Mouse (Mus musculus) liver, adult 2 months (tissue): Measurements from ENCODE around the gene Eva1b. TPM values are rescaled to one million over a fixed set of nuclear protein-coding genes. Genes with fewer than 3 reads are reported as not detected.

ENCODE experiments used
- DNase-seq: peaks from one replicate; pipeline ENCODE4 v3.0.0-alpha.2; 2011; ENCODE audit warnings: low read depth, low spot score; ENCODE audit errors: extremely low read depth
- H3K27ac ChIP-seq: fragments of 200-500 bp; replicated peaks from 2 replicates; pipeline ENCODE4 v1.5.1; 2012; ENCODE audit warnings: low read depth, mild to moderate bottlenecking, control low read depth, inconsistent platforms, low read length; ENCODE audit not compliant: insufficient read depth
- H3K27me3 ChIP-seq: fragments of 200-500 bp; 2 replicates; pipeline ENCODE4 v1.6.1; 2012; ENCODE audit warnings: mild to moderate bottlenecking, moderate library complexity, low read length, inconsistent platforms; ENCODE audit not compliant: control insufficient read depth, insufficient read depth
- H3K36me3 ChIP-seq: fragments of 200-500 bp; 2 replicates; pipeline ENCODE4 v1.6.1; 2012; ENCODE audit warnings: low read length, inconsistent platforms; ENCODE audit not compliant: control insufficient read depth, insufficient read depth
- H3K4me1 ChIP-seq: fragments of 200-500 bp; 2 replicates; pipeline ENCODE4 v1.6.1; 2011; ENCODE audit warnings: low read length; ENCODE audit not compliant: control insufficient read depth, insufficient read depth
- H3K4me3 ChIP-seq: fragments of 200-500 bp; 2 replicates; pipeline ENCODE4 v1.5.1; 2011; ENCODE audit warnings: low read depth, mild to moderate bottlenecking, control low read depth, low read length, moderate library complexity; ENCODE audit not compliant: insufficient read depth
- H3K79me2 ChIP-seq: fragments of 200-500 bp; 2 replicates; pipeline ENCODE4 v1.6.1; 2012; ENCODE audit warnings: inconsistent platforms, mild to moderate bottlenecking, low read length, moderate library complexity; ENCODE audit not compliant: control insufficient read depth, insufficient read depth
- H3K9ac ChIP-seq: fragments of 200-500 bp; 2 replicates; pipeline ENCODE4 v1.6.1; 2012; ENCODE audit warnings: low read depth, mild to moderate bottlenecking, control low read depth, inconsistent platforms, low read length
- CTCF ChIP-seq: fragments of 200-500 bp; IDR thresholded peaks from 2 replicates; pipeline ENCODE4 v1.5.1; 2011; ENCODE audit warnings: low read depth, low read length, control low read depth
- POLR2A ChIP-seq: fragments of 200-500 bp; IDR thresholded peaks from 2 replicates; pipeline ENCODE4 v1.6.1; 2011; ENCODE audit warnings: low read length, control low read depth; ENCODE audit not compliant: insufficient read depth; ENCODE audit errors: extremely low read depth
- WGBS: fragments of 180-500 bp; shearing (Covaris S2); methylation state at CpG from one replicate; pipeline ENCODE4 v1.1.7; 2018; 5-methylcytosine and 5-hydroxymethylcytosine counted together
- polyA plus RNA-seq: library from polyadenylated mRNA; depleted of rRNA; stranded (reverse); fragments of >200 nt; gene quantifications from 2 replicates; pipeline ENCODE4 v1.2.3, GENCODE M21; 2012
- total RNA-seq: library from RNA; depleted of rRNA; stranded (reverse); fragments of >200 nt; gene quantifications from 2 replicates; pipeline ENCODE4 v1.2.3, GENCODE M21; 2014

Eva1b gene
- total and polyA plus RNA-seq, 2 experiments: 8.0 to 18.1 TPM

- H3K36me3 ChIP-seq: no peaks in the 10 kb centered on the region
- peak overlapping the region; percentile 52 for H3K9ac ChIP-seq
- H3K27ac ChIP-seq: peak overlapping the region; percentile 99
- TF ChIP-seq POLR2A: no peak
- peak; percentile 12; the same call in 1 of the 2 replicates for TF ChIP-seq CTCF
- peak overlapping the region; percentile 2; the same call in 1 of the 2 replicates for H3K4me3 ChIP-seq
- WGBS: 12% methylated on average over 12 of the region's 12 CpGs
- DNase-seq: peak; percentile 64
- H3K27me3 ChIP-seq: no peaks in the 10 kb centered on the region
- peaks cover 68% of the 10 kb centered on the region for H3K4me1 ChIP-seq
- H3K79me2 ChIP-seq: peaks cover 47% of the 10 kb centered on the region; the same call in 1 of the 2 replicates
These were observed 37.0 kb upstream of the Eva1b start for GRCm38 (mm10) chr4:126110374-126111152.

- peak overlapping the region; percentile 2; the same call in 1 of the 2 replicates for H3K4me3 ChIP-seq
- H3K36me3 ChIP-seq: no peaks in the 10 kb centered on the region
- H3K27me3 ChIP-seq: no peaks in the 10 kb centered on the region
- peak overlapping the region; percentile 99 for H3K27ac ChIP-seq
- H3K4me1 ChIP-seq: peaks cover 71% of the 10 kb centered on the region
- DNase-seq: no peak
- TF ChIP-seq CTCF (no peak), POLR2A (no peak)
- H3K9ac ChIP-seq: peak overlapping the region; percentile 52
- 17% methylated on average over 7 of the region's 7 CpGs for WGBS
- H3K79me2 ChIP-seq: peaks cover 46% of the 10 kb centered on the region; the same call in 1 of the 2 replicates
These were observed 36.4 kb upstream of the Eva1b start for GRCm38 (mm10) chr4:126111153-126111549.

GRCm38 (mm10) chr4:126113243-126113642 lies 34.3 kb upstream of the Eva1b start:
- H3K27ac ChIP-seq: peak overlapping the region; percentile 75
- 9% methylated on average over 4 of the region's 4 CpGs for WGBS

GRCm38 (mm10) chr4:126113943-126114342 lies 33.6 kb upstream of the Eva1b start:
- peaks cover 46% of the 10 kb centered on the region; the same call in 1 of the 2 replicates for H3K79me2 ChIP-seq
- H3K36me3 ChIP-seq: 0 out of 2 replicates have a peak, but pooled peaks cover 1% of the 10 kb centered on the region
- peak overlapping the region; percentile 4; the same call in 1 of the 2 replicates for H3K9ac ChIP-seq
- 6% methylated on average over 6 of the region's 6 CpGs for WGBS
- H3K27me3 ChIP-seq: no peaks in the 10 kb centered on the region
- H3K4me1 ChIP-seq: peaks cover 59% of the 10 kb centered on the region
- peak; percentile 83 for TF ChIP-seq CTCF
- no peak for TF ChIP-seq POLR2A
- H3K27ac ChIP-seq: peak overlapping the region; percentile 49
- DNase-seq: peak; percentile 57
- no peak overlapping the region for H3K4me3 ChIP-seq

More at GRCm38 (mm10) chr4:126113243-126113642, 34.3 kb upstream of the Eva1b start:
- no peaks in the 10 kb centered on the region for H3K27me3 ChIP-seq
- H3K4me1 ChIP-seq: peaks cover 64% of the 10 kb centered on the region
- H3K36me3 ChIP-seq: 0 out of 2 replicates have a peak, but pooled peaks cover 1% of the 10 kb centered on the region
- peak; percentile 85 for DNase-seq
- peak overlapping the region; percentile 23 for H3K9ac ChIP-seq
- TF ChIP-seq CTCF (no peak), POLR2A (no peak)
- H3K4me3 ChIP-seq: no peak overlapping the region
- peaks cover 48% of the 10 kb centered on the region; the same call in 1 of the 2 replicates for H3K79me2 ChIP-seq

- DNase-seq: peak; percentile 78
- TF ChIP-seq POLR2A (no peak), CTCF (no peak)
- WGBS: 19% methylated on average over 9 of the region's 9 CpGs
- Histone ChIP-seq H3K79me2 (peaks cover 45% of the 10 kb centered on the region; the same call in 1 of the 2 replicates), H3K4me3 (no peak overlapping the region), H3K27ac (peak overlapping the region; percentile 81), H3K9ac (peak overlapping the region; percentile 6; the same call in 1 of the 2 replicates), H3K36me3 (0 out of 2 replicates have a peak, but pooled peaks cover 1% of the 10 kb centered on the region), H3K4me1 (peaks cover 45% of the 10 kb centered on the region), H3K27me3 (no peaks in the 10 kb centered on the region)
These were observed 32.1 kb upstream of the Eva1b start for GRCm38 (mm10) chr4:126115411-126115810.
